Mouse (Mus musculus) liver, postnatal 0 days (tissue): ENCODE measurements at regions not wholly inside any gene's neighbourhood (a gene's known extent, or its start where the extent isn't known, plus 50 kb on each side); places are given as distances from the start of the nearest gene placed in this dataset.

ENCODE experiments used
- CTCF ChIP-seq: sonication (generic); IDR thresholded peaks from 2 replicates; pipeline ENCODE4 v1.5.1; 2016; ENCODE audit warnings: antibody characterized with exemption, low read depth
- EP300 ChIP-seq: IDR thresholded peaks from 2 replicates; pipeline ENCODE4 v1.6.1; 2016; ENCODE audit warnings: antibody characterized with exemption, low read depth, mild to moderate bottlenecking

GRCm38 (mm10) chr13:103483392-103483791 is 149.1 kb upstream of the Mast4 start:
- no peak for TF ChIP-seq EP300
- no peak for TF ChIP-seq CTCF
